Mouse (Mus musculus) hindlimb bud, embryonic 11.5 days (tissue): ENCODE results near the gene Ggt5.

Experiments
- DNase-seq: peaks from one replicate; pipeline ENCODE4 v3.0.0-alpha.2; 2012; ENCODE audit warnings: low read depth, low spot score; ENCODE audit errors: extremely low spot score

Gene Ggt5

DNA sequence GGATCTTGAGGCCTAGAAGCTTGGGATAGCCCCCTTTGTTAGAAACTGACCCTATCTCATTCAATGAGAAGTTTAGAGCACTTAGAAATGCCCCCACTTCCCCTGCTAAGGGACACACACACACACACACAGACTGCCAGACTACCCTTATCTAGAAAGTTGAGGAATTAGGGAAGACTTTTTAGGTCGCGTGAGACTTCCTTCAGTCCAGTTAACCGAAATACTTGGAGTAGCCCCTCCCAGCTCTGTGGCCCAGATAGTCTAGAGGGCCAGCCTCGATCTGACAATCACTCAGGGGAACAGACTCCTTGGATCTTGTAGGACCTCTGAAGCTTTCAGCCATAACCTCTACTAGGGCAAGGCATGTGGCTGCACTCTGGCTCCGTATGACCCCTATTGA is 21.1 kb upstream of the Ggt5 start:
- DNase-seq = no peak

DNA sequence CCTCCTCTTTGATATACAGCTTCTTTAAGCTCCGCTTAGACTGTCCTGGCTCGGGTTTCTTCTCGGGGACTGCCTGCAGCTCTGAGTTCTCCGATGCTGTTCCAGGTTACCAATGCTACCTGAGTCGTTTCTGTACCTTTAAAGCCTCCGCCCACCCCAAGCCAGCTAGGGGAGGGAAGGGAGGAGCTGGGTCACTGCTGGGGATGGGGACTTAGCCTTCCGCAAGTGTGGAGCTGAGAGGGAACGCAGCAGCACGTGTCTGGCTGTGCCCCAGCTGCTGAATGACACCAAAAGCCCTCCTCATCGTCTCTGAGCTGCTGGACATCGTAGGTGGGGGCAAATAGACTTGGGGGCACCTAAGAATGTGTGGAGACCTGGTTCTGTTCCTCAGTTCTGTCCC is 20.7 kb upstream of the Ggt5 start:
- DNase-seq = no peak

DNA sequence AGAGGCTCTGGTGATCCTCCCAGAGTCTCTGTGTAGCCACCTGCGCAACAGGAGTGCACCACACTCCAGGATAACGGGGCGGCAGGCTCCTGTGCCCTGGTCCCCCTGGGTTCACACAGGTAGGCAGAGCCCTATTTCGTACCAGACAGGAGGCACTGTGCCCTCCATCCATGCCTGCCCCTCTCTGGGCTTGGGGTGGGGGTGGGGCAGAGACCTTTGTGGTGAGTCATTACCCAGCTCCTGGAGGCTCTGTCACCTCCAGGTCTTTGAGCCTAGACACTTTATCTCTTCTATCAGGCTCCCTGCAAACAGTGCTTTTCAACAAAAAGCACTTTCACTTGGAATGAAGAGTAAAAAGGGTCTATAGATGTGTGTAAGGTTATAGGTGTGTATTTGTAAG is 20.3 kb upstream of the Ggt5 start:
- DNase-seq = no peak

DNA sequence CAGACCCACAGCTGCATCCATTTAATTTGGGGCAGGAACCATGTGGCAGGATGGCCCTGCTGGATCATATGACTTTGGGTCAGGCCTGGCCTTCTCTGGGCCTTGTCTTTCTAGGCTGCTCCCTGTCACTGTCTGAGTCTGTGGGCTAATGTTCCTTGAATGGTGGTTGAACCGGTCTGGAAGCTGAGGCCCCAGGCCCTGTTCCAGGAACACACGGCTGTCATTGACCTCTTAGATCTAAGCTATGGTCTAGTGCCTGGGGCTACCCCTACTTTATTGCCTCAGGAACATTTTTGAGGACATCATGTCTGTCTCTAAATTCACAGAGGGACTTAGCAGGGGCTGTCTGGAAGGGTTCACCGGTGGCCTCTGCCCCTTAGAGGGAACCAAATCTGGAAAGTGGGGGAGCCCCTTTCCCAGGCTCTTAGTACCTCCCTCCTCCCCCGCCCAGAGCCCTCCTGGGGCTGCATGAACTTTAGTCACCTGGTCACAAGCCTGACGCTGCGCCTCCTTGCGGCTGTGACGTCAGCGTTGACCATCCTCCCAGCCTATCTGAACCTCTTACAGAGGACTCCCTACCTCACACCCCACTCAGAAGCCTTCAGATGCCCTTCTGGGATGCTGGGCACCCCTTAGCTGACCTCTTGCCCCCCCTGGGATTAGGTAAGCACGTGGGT is 18.0 kb upstream of the Ggt5 start:
- no peak for DNase-seq

DNA sequence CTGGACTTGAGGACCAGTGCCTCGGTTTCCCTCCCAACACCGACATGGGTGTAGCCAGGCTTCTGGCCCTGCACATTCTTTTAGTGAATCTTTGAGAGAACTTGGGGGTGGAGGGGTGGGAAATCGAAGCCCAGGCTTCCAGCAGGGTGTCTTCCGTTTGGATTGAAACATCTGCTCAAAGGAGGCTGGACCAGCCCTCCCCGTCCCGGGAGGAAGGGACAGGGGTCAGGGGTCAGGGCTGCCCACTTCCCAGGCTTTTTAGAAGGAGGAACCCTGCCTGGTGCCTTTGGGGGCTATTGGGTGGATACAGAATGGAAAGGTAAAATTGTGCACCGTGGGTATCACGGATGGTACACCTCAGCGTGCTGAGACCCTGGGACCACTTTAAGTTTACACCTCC is 17.2 kb upstream of the Ggt5 start:
- DNase-seq = no peak

DNA sequence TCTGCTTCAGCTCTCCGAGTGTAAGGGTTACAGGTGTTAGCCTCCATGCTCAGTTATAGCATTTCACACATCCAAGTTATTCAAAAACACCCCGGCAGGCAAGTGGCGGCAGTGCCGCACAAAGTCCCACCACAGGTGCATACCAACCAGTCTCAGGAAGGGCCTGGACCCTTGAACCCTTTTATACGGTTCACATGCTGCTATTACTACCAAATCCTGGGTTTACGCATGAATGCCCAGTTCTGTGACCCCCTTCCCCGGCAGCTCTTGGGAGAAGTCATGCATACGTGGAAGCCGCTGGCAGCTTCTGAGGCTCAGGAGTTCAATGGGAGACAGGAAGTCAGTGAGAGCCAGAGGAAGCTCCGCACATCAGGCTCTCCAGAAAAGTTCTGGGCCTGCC is 16.0 kb upstream of the Ggt5 start:
- no peak for DNase-seq

DNA sequence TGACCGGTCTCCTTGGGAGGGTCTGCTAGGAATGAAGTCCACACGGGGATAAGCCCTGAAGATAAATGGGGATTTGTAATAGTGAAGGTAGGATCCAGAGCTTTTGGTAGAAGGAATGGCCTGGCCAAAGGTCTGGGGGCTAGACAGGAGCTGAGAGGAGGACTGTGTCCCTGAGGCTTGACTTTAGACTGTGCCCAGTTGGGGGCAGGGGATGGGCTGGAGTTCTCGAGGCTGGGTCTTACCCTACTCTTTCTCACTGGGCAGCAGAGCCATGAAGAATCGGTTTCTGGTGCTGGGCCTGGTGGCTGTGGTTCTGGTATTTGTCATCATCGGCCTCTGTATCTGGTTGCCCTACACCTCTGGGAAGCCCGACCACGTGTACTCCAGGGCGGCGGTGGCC is 15.2 kb upstream of the Ggt5 start:
- DNase-seq = no peak

DNA sequence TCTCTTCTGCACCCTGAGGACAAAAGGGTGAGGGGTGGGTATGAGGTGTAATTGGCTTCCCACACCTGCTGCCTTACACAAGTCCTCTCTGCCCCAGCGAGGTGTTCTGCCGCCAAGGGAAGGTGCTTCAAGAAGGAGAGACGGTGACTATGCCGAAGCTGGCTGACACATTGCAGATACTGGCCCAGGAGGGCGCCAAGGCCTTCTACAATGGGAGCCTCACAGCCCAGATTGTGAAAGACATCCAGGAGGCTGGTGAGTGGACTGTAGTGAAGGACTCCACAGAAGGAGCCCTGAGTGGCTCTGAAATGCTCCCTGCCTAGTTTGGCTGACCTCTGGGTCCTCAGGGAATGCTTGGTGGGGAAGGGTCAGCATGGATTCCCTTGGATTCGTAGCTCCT is 10.0 kb upstream of the Ggt5 start:
- no peak for DNase-seq

DNA sequence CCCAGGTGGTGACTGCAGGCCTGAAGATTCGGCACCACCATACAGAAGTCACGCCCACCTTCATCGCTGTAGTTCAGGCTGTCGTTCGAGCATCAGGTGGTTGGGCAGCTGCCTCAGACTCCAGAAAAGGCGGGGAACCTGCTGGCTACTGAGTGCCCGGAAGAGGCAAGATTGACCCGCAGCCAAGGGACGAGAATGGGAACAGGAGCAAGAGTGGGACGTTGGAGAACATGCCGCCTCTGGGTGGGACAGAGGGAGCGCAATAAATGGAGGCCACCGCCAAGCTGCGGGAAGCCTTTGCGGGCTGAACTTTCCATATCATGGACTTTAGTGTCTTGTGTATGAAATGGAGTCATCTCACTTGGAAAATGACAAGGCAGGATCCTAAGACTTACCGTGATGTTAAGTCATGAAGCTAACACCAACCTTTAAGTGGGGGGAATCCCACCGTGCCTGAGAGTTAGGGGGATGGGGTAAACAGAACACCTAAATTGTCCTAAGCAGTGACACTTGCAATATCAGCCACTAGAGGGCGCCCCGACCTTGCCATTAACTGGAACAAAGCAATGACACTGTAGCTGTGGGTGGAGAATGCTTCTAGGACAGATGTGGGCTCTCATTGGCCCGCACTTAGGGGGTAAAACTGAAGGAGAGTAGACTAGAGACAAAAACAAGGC is 3.1 kb upstream of the Ggt5 start:
- peak; percentile 78 for DNase-seq

DNA sequence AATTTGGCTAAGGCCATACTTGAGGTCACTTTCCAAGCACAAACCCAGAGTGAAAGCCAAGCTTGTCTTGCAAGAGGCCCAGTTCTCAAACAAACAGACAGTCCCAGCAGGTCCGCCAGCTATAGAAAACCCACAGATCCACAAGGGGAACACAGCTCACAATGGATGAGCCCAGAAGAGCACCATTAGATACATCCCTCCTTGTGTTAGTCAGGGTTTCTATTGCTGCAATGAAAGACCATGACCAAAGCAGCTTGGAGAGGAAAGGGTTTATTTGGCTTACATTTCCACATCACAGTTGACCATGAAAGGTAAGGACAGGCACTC is 2.6 kb upstream of the Ggt5 start:
- DNase-seq = no peak

DNA sequence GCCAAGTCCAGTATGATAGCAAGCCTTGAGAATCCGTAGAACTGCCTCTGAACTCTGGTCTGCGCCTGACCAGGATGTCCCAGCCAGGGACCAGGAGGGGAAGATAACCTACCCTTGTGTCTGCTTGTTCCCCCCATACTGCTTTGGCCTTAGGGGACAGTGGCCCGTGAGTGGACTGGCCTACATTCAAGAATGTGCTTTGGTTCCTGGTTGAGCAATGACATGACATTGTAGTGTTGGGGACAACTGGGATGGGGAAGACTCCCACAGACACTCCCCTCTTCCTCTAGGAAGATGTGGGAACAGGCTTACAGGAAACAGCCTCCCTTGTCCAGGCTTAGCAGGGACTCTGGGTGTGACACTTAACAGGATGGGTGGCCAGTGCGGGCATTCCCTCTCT is 1.4 kb upstream of the Ggt5 start:
- no peak for DNase-seq

DNA sequence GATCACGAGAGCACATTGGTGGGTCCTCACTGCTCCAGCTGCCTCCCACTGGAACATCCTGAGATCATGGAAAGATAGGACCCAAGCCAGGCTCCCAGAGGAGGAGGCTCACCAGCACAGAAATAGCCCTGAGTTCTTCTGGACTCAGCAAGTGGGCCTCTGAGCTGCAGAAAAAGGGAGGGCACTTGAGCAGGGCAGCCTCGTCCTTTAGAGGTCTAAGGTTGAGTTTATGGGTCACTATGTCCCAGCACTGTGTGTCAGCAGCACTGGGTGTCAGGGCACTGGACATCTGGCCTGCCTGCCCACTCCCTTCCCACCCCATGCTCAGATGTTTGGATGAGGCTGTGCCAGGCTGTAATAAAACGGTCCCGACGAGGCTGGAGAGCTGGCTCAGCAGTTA is 804 bp upstream of the Ggt5 start:
- DNase-seq = no peak

DNA sequence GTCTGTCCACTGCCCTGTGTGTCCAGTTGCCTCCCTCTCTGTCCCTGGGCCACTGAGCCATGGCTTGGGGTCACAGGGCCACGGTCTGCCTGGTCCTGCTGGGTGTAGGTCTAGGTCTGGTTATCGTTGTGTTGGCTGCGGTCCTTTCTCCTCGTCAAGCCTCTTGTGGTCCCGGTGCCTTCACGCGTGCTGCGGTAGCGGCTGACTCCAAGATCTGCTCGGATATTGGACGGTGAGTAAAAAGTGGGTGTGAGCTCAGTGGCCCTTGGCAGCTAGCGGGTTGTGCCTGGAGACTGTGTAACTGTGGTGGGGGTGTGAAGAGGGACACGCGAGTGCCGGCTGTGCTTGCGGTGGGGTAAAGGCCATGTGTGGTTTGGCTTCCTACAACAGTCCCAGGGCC is 511 bp downstream of the Ggt5 start:
- DNase-seq = no peak

DNA sequence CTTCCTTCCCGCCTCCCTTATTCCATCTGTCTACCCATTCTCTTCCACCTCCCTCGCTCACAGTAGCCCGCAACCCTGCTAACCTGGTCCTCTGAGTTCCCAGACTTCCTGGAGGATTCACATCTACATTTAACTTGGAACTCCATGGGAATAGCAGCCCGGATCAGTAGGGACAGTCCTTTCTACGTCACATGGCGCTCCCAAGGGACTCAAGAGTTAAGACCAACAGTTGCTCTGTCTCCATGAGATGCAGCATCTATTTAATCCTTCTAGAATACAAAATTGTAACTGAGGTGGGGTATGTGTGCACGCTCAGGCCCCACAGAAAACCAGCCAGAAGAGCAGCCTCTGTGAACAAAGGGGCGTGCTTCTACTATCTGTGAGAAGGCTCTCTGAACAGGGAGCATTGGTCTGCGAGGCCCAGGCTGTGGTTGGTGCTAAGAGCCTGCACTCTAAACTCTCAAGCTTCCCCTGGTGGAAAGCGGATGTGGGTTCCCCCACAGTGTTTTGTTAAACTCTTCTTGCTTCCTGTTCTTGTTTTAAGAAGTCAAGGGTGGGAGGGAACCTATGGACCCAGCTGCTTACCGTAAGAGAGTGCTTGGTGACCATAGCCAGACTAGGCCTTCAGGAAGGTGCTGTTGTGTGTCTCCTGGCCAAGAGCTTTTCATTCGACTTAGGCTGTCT is 2.2 kb downstream of the Ggt5 start:
- no peak for DNase-seq

DNA sequence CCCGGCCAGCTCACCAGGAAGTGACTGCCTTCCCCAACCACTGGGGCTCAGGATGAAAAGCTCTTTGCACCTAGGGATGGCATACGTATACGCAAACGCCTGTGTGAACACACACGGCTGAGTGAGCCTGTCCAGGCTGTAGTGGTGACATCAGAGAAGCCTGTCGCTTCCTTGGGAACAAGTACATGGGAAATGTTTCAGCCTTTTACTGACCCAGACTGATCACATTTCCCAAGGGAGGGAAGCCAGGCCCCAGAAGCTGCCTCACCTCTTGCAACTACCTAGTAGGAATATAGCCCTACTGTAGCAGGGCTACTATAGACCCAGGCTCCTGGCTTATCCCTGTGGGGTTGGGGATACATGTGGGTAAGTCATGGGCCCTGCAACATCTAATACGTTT is 3.4 kb downstream of the Ggt5 start:
- no peak for DNase-seq

DNA sequence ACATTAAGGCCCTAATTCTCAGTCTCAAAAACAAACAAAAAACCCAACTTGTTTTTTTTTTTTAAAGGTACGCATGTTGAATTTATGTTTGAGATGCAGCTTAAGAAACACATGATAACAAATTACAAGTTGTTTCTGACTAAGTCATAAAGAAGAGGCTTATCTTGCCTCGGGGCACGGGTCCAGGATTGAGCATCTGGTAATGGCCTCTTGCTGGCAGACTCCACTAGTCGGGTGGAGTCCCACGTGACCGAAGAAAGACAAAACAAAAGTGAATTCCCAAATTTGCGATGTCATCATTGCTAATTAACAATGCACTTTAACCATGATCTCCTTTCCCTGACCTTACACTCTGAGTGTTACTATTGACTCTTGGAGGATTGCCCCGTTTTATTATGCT is 6.8 kb downstream of the Ggt5 start:
- no peak for DNase-seq

DNA sequence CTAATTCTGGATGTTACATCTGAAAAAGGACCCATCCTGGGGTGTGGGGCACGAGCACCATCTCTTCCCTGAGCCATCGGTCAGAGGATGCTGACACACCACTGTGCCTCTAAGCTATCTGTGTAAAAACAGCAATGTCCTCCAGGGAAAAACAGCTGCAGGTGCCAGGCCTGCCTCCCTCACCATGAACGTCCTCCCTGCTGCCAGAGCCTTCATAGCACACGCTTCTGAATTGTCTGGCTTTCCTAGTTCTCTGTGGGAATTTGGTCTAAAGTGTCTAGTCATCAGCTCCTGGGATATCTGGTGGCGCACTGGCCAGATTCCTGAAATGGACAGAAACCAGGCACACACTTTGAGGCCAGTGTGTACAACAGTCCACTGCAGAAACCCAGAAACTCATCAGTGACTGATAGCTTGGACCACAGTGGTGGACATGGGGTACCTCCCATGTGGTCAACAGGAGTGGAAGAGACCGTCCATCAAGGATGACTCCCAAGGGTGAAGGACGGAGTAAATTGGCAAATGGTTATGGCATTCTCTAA is 11.1 kb downstream of the Ggt5 start:
- DNase-seq = no peak

DNA sequence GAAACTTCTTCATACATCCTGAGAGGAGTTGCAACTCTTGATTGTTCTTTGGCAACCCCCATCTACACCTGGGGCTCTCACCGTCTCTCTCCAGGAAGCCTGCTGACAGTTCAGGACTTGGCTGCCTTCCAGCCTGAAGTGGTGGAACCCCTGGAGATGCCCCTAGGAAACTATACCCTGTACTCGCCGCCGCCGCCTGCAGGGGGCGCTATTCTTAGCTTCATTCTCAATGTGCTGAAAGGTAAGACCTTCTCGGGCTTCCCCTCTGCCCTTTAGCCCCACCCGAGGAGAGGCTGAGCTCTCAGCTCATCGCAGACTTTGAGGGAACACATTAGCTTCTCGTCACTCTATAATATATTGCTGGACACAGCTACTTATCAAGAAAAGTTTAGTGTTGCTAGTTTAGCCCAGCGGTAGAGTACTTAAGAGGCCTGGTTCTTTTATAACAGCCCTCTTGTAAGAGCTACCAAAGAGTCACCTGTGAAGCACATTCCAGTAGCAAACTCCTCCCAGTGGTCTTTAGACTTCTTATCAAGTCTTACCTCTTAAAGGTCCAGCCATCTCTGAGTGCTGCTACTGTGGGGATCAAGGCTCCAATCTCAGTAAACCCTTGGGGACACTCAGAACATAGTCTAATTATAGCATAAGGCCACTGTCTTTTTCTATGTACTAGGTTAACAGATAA is 16.2 kb downstream of the Ggt5 start:
- DNase-seq = no peak

DNA sequence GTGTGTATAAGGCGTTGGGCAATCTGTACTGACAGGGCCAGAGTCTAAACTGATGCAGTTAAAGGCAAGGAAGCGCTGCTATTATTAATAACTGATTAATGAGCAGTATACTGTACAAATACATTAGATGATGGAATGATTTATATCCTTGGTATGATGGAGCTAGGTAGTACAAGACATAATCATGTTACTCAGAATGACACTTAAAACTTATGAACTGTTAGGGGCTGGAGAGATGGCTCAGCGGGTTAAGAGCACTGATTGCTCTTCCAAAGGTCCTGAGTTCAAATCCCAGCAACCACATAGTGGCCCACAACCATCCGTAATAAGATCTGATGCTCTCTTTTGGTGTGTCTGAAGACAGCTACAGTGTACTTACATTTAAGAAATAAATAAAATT is 18.1 kb downstream of the Ggt5 start:
- no peak for DNase-seq

DNA sequence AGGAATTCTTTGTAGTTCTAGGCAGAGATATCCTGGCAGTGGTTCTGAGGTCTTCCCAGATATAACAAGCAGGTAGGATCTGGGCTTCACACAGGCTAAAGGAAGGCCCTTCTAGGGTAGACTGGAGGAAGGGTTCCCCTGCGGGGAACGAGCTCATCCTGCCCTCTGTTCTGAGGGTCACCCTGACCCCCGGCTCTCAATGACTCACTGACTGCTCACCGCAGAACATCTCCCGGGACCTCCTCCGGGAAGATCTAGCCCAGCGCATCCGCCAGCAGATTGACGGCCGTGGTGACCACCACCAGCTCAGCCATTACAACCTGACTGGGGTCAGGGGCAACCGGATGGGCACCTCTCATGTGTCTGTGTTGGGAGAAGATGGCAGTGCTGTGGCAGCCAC is 19.8 kb downstream of the Ggt5 start:
- no peak for DNase-seq

DNA sequence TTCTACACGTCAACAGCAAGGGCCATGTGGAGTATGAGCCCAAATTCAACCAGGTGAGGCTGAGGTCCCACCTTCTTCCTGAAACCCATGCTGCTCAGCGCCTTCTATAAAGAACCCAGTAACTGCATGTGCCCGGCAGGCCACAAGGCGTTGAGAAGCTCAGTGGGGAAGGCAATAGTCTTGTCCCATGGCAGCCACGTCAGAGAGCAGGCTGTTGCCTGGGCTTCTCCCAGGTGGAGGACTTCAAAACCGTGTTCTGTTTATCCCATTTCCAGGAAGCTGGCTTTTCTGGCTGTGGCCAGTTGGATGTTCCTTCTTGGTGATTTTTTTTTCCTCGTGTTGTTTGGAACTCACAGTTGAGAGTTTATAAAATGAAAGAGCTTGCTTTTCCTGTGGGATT is 21.3 kb downstream of the Ggt5 start:
- DNase-seq = no peak

DNA sequence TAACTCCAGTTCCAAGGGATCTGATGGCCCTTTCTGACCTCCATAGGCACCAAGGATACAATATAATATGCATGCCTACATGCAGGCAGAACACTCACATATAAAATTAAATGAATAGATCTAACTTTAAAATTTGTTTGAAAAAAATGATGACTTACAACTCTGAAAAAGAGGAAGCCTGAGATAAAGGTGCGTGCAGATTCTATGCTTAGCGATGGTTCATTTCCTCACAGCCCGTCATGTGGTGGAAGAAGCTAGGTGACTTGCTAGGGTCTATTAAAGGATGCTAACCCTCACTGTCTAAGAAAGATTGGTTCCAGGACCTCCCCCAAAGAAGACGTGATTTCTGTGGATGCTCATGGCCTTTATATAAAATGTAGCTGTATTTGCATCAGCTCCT is 26.9 kb downstream of the Ggt5 start:
- DNase-seq = no peak
